Mouse (Mus musculus): ENCODE measurements at regions not wholly inside any gene's neighbourhood (a gene's known extent, or its start where the extent isn't known, plus 50 kb on each side); places are given as distances from the start of the nearest gene placed in this dataset.

- Histone ChIP-seq H3K27me3 (ENCODE audit: insufficient read depth, poor library complexity, severe bottlenecking) (no peaks in the 10 kb centered on the region), H3K36me3 (no peaks in the 10 kb centered on the region), H3K9me3 (no peaks in the 10 kb centered on the region), H3K4me3 (no peak overlapping the region), H3K4me1 (replicated peaks) (no peaks in the 10 kb centered on the region), H3K27ac (no peak overlapping the region)
- WGBS, result 84% methylated on average over 14 of the region's 14 CpGs
- no peak for DNase-seq (ENCODE audit: low spot score)
Observed at GRCm38 (mm10) chr9:13905086-13905669, 77.7 kb downstream of the Fam76b start.

DNA sequence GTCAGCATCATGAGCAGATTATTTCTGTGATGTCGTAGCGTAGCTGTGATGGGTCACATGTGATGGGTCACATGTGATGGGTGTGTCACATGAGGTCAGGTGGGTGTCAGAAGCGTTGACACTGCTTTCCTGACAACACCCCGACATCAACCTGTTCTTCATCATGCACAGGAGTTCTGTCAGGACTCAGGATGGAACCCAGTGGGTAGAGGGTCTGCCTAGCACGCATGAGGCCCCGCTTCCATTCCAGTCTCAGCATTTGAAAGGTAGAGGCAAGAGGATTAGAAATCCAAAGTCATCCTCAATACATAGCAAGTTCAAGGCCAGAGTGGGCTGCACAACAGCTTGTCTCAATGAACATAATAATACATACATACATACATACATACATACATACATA, 79.2 kb downstream of the Fam76b start:
- H3K4me1 ChIP-seq (replicated peaks), result no peaks in the 10 kb centered on the region
- H3K27me3 ChIP-seq (ENCODE audit: insufficient read depth, poor library complexity, severe bottlenecking), result no peaks in the 10 kb centered on the region
- no peak overlapping the region for H3K27ac ChIP-seq
- no peak for DNase-seq (ENCODE audit: low spot score)
- WGBS, result 94% methylated on average over 6 of the region's 6 CpGs
- no peaks in the 10 kb centered on the region for H3K9me3 ChIP-seq
- no peak overlapping the region for H3K4me3 ChIP-seq
- H3K36me3 ChIP-seq, result no peaks in the 10 kb centered on the region

GRCm38 (mm10) chr9:13909604-13910003, 82.1 kb downstream of the Fam76b start:
- no peak for DNase-seq (ENCODE audit: low spot score)
- Histone ChIP-seq H3K4me1 (replicated peaks) (no peaks in the 10 kb centered on the region), H3K27ac (no peak overlapping the region), H3K36me3 (no peaks in the 10 kb centered on the region), H3K27me3 (ENCODE audit: insufficient read depth, poor library complexity, severe bottlenecking) (no peaks in the 10 kb centered on the region), H3K4me3 (no peak overlapping the region), H3K9me3 (no peaks in the 10 kb centered on the region)
- 64% methylated on average over 3 of the region's 3 CpGs for WGBS

DNA sequence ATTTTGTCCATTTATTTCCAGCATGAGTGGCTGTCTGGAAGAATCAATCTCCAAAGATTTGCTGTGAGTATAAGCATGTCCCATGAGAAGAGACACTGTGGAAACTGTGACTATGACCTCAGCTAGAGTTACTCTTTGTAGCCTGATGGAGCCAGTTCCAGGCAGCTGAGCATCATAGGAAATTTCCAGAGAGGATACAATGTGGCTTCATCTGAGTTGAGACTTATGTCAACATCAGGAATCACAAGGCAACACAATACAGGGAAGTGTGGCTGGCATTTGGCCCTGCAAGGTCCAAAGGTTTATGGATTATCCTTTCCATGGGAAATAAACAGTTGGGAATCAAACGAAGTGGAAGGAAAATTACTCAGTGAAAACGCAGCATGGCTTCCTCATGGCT, 82.6 kb downstream of the Fam76b start:
- H3K4me1 ChIP-seq (replicated peaks), result no peaks in the 10 kb centered on the region
- no peak overlapping the region for H3K4me3 ChIP-seq
- no peak overlapping the region for H3K27ac ChIP-seq
- no peaks in the 10 kb centered on the region for H3K27me3 ChIP-seq (ENCODE audit: insufficient read depth, poor library complexity, severe bottlenecking)
- no peak for DNase-seq (ENCODE audit: low spot score)
- H3K36me3 ChIP-seq, result no peaks in the 10 kb centered on the region
- 79% methylated on average over 2 of the region's 2 CpGs for WGBS
- H3K9me3 ChIP-seq, result no peaks in the 10 kb centered on the region

GRCm38 (mm10) chr9:13913459-13913858, 85.9 kb downstream of the Fam76b start:
- Histone ChIP-seq H3K4me1 (replicated peaks) (peaks cover under 1% of the 10 kb centered on the region), H3K9me3 (no peaks in the 10 kb centered on the region), H3K27me3 (ENCODE audit: insufficient read depth, poor library complexity, severe bottlenecking) (no peaks in the 10 kb centered on the region; the same call in 1 of the 2 replicates), H3K4me3 (no peak overlapping the region), H3K36me3 (no peaks in the 10 kb centered on the region), H3K27ac (no peak overlapping the region)
- 76% methylated on average over 3 of the region's 3 CpGs for WGBS
- no peak for DNase-seq (ENCODE audit: low spot score)

- H3K36me3 ChIP-seq, result no peaks in the 10 kb centered on the region
- WGBS, result 87% methylated on average over 9 of the region's 9 CpGs
- no peak for DNase-seq (ENCODE audit: low spot score)
Observed at GRCm38 (mm10) chr9:13914131-13914530, 86.6 kb downstream of the Fam76b start.

DNA sequence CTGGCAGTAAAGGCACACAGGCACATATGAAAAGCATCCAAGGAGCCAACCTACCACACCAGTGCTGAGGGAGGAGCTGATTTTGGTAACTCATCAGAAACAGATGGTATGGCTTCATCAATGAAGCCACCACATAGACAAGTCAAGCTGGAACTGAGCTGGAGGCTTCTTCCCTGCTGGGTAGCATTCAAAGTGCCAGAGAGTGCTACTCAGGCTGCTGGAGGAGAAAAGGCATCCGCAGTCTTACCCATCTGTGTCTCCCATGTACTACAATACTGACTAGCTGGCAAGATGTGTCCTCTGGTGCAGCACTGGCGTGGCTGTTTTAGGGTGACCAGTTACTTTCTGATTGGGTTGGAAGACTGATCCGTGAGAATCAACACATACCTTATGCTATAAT, 87.3 kb downstream of the Fam76b start:
- Histone ChIP-seq H3K4me1 (replicated peaks) (peaks cover 14% of the 10 kb centered on the region), H3K36me3 (no peaks in the 10 kb centered on the region), H3K27ac (no peak overlapping the region), H3K27me3 (ENCODE audit: insufficient read depth, poor library complexity, severe bottlenecking) (no peaks in the 10 kb centered on the region; the same call in 1 of the 2 replicates), H3K9me3 (no peaks in the 10 kb centered on the region), H3K4me3 (no peak overlapping the region)
- no peak for DNase-seq (ENCODE audit: low spot score)
- 89% methylated on average over 3 of the region's 3 CpGs for WGBS

More at GRCm38 (mm10) chr9:13914131-13914530, 86.6 kb downstream of the Fam76b start:
- Histone ChIP-seq H3K4me3 (no peak overlapping the region), H3K9me3 (no peaks in the 10 kb centered on the region), H3K4me1 (replicated peaks) (peaks cover 7% of the 10 kb centered on the region), H3K27ac (no peak overlapping the region), H3K27me3 (ENCODE audit: insufficient read depth, poor library complexity, severe bottlenecking) (no peaks in the 10 kb centered on the region; the same call in 1 of the 2 replicates)

- Histone ChIP-seq H3K9me3 (no peaks in the 10 kb centered on the region), H3K27me3 (ENCODE audit: insufficient read depth, poor library complexity, severe bottlenecking) (no peaks in the 10 kb centered on the region; the same call in 1 of the 2 replicates), H3K27ac (no peak overlapping the region), H3K4me3 (no peak overlapping the region), H3K4me1 (replicated peaks) (peaks cover 15% of the 10 kb centered on the region), H3K36me3 (no peaks in the 10 kb centered on the region)
- DNase-seq (ENCODE audit: low spot score), result no peak
- WGBS, result 88% methylated on average over 7 of the region's 7 CpGs
Observed at GRCm38 (mm10) chr9:13916837-13917236, 89.3 kb downstream of the Fam76b start.

- Histone ChIP-seq H3K9me3 (peaks cover 4% of the 10 kb centered on the region; the same call in 1 of the 2 replicates), H3K27ac (no peak overlapping the region), H3K4me3 (no peak overlapping the region), H3K36me3 (no peaks in the 10 kb centered on the region), H3K4me1 (replicated peaks) (peaks cover 15% of the 10 kb centered on the region), H3K27me3 (ENCODE audit: insufficient read depth, poor library complexity, severe bottlenecking) (no peaks in the 10 kb centered on the region; the same call in 1 of the 2 replicates)
- 46% methylated on average over 7 of the region's 7 CpGs for WGBS
- peak; percentile 40 for DNase-seq (ENCODE audit: low spot score)
Observed at GRCm38 (mm10) chr9:13918606-13919202, 91.2 kb downstream of the Fam76b start.

GRCm38 (mm10) chr9:13919739-13920410, 92.4 kb downstream of the Fam76b start:
- no peaks in the 10 kb centered on the region; the same call in 1 of the 2 replicates for H3K27me3 ChIP-seq (ENCODE audit: insufficient read depth, poor library complexity, severe bottlenecking)
- no peak for DNase-seq (ENCODE audit: low spot score)
- peaks cover 15% of the 10 kb centered on the region for H3K4me1 ChIP-seq (replicated peaks)
- H3K4me3 ChIP-seq, result no peak overlapping the region
- 0 out of 2 replicates have a peak overlapping the region, but pooled peaks have one; percentile 17 for H3K27ac ChIP-seq
- peaks cover 4% of the 10 kb centered on the region; the same call in 1 of the 2 replicates for H3K9me3 ChIP-seq
- H3K36me3 ChIP-seq, result no peaks in the 10 kb centered on the region
- WGBS, result 77% methylated on average over 9 of the region's 9 CpGs

DNA sequence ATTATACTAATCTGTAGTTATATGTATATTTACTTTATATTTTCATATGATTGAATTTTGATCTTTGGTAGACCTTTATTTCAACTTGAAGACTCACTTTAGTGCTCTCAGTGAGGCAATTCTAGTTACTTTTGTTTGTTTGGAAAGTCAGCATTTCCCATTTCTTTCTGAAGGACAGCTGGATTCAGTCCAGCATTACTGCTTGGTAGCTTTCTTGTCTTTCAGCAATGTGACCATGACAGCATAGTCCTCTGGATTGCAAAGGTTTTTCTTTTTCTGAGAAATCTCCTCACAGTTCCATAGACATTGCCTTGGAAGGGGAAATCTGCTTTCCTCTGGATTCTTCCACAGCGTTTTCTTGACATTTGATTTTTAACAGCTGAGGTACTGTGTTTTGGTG, 93.1 kb downstream of the Fam76b start:
- Histone ChIP-seq H3K9me3 (peaks cover 4% of the 10 kb centered on the region; the same call in 1 of the 2 replicates), H3K36me3 (no peaks in the 10 kb centered on the region), H3K27me3 (ENCODE audit: insufficient read depth, poor library complexity, severe bottlenecking) (no peaks in the 10 kb centered on the region; the same call in 1 of the 2 replicates), H3K4me3 (no peak overlapping the region), H3K27ac (no peak overlapping the region), H3K4me1 (replicated peaks) (peaks cover 15% of the 10 kb centered on the region)
- no peak for DNase-seq (ENCODE audit: low spot score)
- 90% methylated on average over 1 of the region's 1 CpGs for WGBS

DNA sequence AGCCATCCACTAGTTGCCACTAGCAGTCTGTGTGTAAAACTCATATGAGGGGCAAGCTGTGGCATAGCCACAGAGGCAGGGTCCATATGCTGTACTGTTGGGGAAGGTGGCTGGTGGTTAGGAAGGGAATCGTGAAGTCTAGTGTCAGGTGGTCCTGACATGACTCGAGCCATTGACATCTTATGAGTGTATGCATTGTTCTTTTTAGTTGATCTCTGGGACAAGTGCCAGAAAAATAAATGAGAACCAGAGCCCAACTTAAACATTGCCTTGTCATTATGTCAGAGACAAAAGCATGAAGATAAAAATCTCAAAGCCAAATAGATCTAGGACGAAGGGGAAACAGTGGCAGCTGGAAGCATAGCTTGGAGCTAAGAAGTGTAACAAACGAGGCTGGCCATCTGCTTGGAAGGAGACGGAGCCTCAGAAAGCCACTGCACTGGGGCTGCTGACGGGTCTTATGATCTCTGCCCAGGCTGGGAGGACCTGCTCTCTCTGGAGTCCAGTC, 104.5 kb downstream of the Fam76b start:
- WGBS, result 59% methylated on average over 6 of the region's 6 CpGs
- H3K4me3 ChIP-seq, result no peak overlapping the region
- no peak for DNase-seq (ENCODE audit: low spot score)
- H3K4me1 ChIP-seq (replicated peaks), result no peaks in the 10 kb centered on the region
- H3K27ac ChIP-seq, result no peak overlapping the region
- no peaks in the 10 kb centered on the region for H3K36me3 ChIP-seq
- no peaks in the 10 kb centered on the region for H3K9me3 ChIP-seq
- no peaks in the 10 kb centered on the region for H3K27me3 ChIP-seq (ENCODE audit: insufficient read depth, poor library complexity, severe bottlenecking)

DNA sequence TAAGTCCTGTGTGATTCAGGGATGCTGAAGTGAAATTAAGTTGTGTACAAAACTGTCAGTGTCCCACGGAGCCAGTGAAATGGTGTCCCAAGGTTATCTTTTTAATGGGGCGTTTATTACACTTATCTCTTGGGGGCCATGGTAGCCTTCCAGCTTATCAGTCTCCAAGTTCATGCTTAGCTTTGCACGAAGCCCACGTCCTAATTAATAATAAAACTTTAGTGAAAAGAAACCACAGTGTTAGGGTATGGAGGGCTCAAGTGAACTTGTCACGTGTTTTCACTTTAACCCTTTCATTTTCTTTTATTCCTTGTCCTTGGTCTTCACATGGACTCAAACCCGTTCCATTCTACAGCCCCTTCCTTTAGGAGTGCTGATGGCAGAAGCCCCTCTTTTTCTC, 105.9 kb downstream of the Fam76b start:
- H3K9me3 ChIP-seq, result no peaks in the 10 kb centered on the region
- H3K36me3 ChIP-seq, result no peaks in the 10 kb centered on the region
- no peak overlapping the region for H3K27ac ChIP-seq
- no peaks in the 10 kb centered on the region for H3K27me3 ChIP-seq (ENCODE audit: insufficient read depth, poor library complexity, severe bottlenecking)
- no peak for DNase-seq (ENCODE audit: low spot score)
- WGBS, result 75% methylated on average over 6 of the region's 6 CpGs
- H3K4me3 ChIP-seq, result no peak overlapping the region
- H3K4me1 ChIP-seq (replicated peaks), result no peaks in the 10 kb centered on the region
